Mouse (Mus musculus) inflammation-experienced regulatory T-cells (primary cell): ENCODE measurements around the gene Psg21. TPM values are rescaled to one million over a fixed set of nuclear protein-coding genes. Genes with fewer than 3 reads are reported as not detected.

ENCODE experiments used
- polyA plus RNA-seq, 2 experiments: library from polyadenylated mRNA; unstranded; fragments of 100-300 nt; shearing (Covaris generic); gene quantifications; one replicate each; pipeline ENCODE4 v1.2.1; 2017

Gene Psg21
- under 1 TPM; 0.19 to 0.86 TPM for polyA plus RNA-seq

DNA sequence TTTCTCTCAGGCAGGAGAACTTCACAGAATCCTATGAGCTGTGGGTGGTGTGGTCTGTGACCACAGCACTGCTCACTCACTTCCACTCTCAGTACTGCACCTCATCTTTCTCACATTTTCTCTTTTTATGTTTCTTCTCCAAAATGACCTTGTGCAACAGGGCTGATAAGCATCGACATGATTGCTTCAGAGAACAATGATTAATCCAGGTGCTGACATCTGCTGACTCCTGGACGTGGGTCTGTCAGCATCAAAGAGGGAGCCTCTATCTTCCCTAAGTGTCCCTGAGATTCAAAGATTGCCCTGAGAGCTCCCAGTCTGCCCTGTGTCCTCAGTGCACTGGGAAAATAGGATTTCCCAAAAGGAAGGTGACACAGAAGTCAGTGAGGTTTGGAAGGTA, at the start of gene Psg21:
TSS of gene Psg21 (minus strand) at position 101 of the 400 bp plus-strand sequence.

DNA sequence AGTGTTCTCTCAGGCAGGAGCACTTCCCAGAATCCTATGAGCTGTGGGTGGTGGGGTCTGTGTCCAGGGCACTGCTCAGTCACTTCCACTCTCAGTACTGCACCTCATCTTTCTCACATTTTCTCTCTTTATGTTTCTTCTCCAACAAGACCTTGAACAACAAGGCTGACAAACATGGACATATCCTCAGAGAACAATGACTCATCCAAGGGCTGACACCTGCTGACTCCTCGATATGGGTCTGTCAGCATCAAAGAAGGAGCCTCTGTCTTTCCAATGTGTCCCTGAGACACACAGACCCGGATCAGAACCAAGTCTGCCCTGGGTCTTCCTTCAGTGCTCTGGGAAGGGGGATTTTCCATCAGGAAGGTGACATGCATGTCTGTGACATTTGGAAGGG, 29.6 kb upstream of the Psg21 start, which contains the start of gene Psg20:
TSS of gene Psg20 (minus strand) at position 101 of the 400 bp plus-strand sequence.

DNA sequence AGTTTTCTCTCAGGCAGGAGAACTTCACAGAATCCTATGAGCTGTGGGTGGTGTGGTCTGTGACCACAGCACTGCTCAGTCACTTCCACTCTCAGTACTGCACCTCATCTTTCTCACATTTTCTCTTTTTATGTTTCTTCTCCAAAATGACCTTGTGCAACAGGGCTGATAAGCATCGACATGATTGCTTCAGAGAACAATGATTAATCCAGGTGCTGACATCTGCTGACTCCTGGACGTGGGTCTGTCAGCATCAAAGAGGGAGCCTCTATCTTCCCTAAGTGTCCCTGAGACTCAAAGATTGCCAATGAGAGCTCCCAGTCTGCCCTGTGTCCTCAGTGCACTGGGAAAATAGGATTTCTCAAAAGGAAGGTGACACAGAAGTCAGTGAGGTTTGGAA, 40.1 kb downstream of the Psg21 start, which contains the start of gene Psg23:
TSS of gene Psg23 (minus strand) at position 101 of the 400 bp plus-strand sequence.

Other genes starting within 250 kb of the Psg21 start
- under 1 TPM in 1 of 2 experiments, not detected in 1; 0.49 TPM for gene Psg28, start 224.7 kb downstream of the Psg21 start, polyA plus RNA-seq
- gene Psg26, start 172.5 kb downstream of the Psg21 start, polyA plus RNA-seq: not detected
- under 1 TPM; 0.05 to 0.39 TPM for gene Psg25, start 124.5 kb downstream of the Psg21 start, polyA plus RNA-seq
- gene Psg27, start 89.4 kb downstream of the Psg21 start, polyA plus RNA-seq: not detected
- under 1 TPM; 0.16 to 0.22 TPM for gene Psg23, start 40.2 kb downstream of the Psg21 start, polyA plus RNA-seq
- gene Psg20, start 29.5 kb upstream of the Psg21 start, polyA plus RNA-seq: under 1 TPM in 1 of 2 experiments, not detected in 1; 0.94 TPM
- not detected for gene Psg22, start 61.4 kb upstream of the Psg21 start, polyA plus RNA-seq
- 1 to 10 TPM in 1 of 2 experiments, not detected in 1; 1.0 TPM for gene Psg19, start 141.8 kb upstream of the Psg21 start, polyA plus RNA-seq
- not detected for gene Psg17, start 164.9 kb upstream of the Psg21 start, polyA plus RNA-seq
- under 1 TPM in 1 of 2 experiments, not detected in 1; 0.68 TPM for gene Mill2, start 183.2 kb upstream of the Psg21 start, polyA plus RNA-seq
- gene Pglyrp1, start 214.6 kb upstream of the Psg21 start, polyA plus RNA-seq: 100 to 1,000 TPM in 1 of 2 experiments, 10 to 100 TPM in 1; 88.7 to 183 TPM